Mouse (Mus musculus): ENCODE data around the gene Galnt10. TPM values are rescaled to one million over a fixed set of nuclear protein-coding genes. Genes with fewer than 3 reads are reported as not detected.
A peak's percentile ranks its signal among the peaks of the same experiment; 100 is the strongest.

Galnt10 gene
- total and polyA plus RNA-seq, 3 experiments, result 0.07 to 0.85 TPM; not detected in 1

GRCm38 (mm10) chr11:57685689-57686454 lies 40.6 kb downstream of the Galnt10 start:
- Histone ChIP-seq H3K36me3 (replicated peaks in 1 of 2; ENCODE audit: control insufficient read depth in 1 of 2, insufficient read depth in 1 of 2, low read length in 1 of 2) (no peaks in the 10 kb centered on the region), H3K9ac (ENCODE audit: insufficient read depth, low read depth) (no peak overlapping the region), H3K4me3 (replicated peaks in 1 of 3; ENCODE audit: low read depth in 2 of 3, low read length in 2 of 3, poor library complexity in 1 of 3) (peak overlapping the region in 1 of 3 experiments; percentile 21), H3K9me3 (replicated peaks; ENCODE audit: low read length) (no peaks in the 10 kb centered on the region), H3K4me2 (ENCODE audit: insufficient read depth, low read depth, poor library complexity, severe bottlenecking) (peak overlapping the region; percentile 25; the same call in 1 of the 2 replicates), H3K79me2 (replicated peaks; ENCODE audit: control insufficient read depth, extremely low read depth, insufficient read depth, poor library complexity, severe bottlenecking) (no peaks in the 10 kb centered on the region), H3K27ac (ENCODE audit: insufficient read depth, low read depth) (no peak overlapping the region), H3K4me1 (ENCODE audit: control insufficient read depth in 1 of 2, insufficient read depth in 2 of 2) (0 out of 4 replicates have a peak, but pooled peaks cover 0 to 2% of the 10 kb centered on the region in 2 experiments), H3K27me3 (replicated peaks) (peaks cover 90% of the 10 kb centered on the region)
- DNase-seq (ENCODE audit: extremely low read depth), result peak; percentile 8
- in situ Hi-C loops (cut with MboI; ENCODE audit: low pct_ligation_motif_present, low pct_unique_long_range_greater_than_20kb, low sequenced_read_pairs), result no loop called here
- no peak for TF ChIP-seq USF1 (IDR thresholded peaks at IDR 0.05; ENCODE audit: low read depth, low read length)
- no peak for TF ChIP-seq IRF4 (IDR thresholded peaks at IDR 0.05; ENCODE audit: low read depth, low read length)
- no peak for TF ChIP-seq HCFC1 (IDR thresholded peaks at IDR 0.05; ENCODE audit: low read depth, low read length)
- TF ChIP-seq CHD1 (IDR thresholded peaks at IDR 0.05; ENCODE audit: low read depth, low read length), result no peak
- TF ChIP-seq SMC3 (IDR thresholded peaks at IDR 0.05; ENCODE audit: low read depth, low read length), result no peak
- TF ChIP-seq POLR2A (IDR thresholded peaks at IDR 0.05; ENCODE audit: low read depth, low read length), result no peak
- TF ChIP-seq EP300 (IDR thresholded peaks at IDR 0.05; ENCODE audit: low read length), result no peak
- peak; percentile 26; the same call in 1 of the 2 replicates for TF ChIP-seq ELF1 (IDR thresholded peaks at IDR 0.05; ENCODE audit: low read depth, low read length)
- dilution Hi-C loops (cut with MboI; ENCODE audit: extremely low pct_ligation_motif_present, extremely low pct_unique_long_range_greater_than_20kb, low sequenced_read_pairs), result no loop called here

DNA sequence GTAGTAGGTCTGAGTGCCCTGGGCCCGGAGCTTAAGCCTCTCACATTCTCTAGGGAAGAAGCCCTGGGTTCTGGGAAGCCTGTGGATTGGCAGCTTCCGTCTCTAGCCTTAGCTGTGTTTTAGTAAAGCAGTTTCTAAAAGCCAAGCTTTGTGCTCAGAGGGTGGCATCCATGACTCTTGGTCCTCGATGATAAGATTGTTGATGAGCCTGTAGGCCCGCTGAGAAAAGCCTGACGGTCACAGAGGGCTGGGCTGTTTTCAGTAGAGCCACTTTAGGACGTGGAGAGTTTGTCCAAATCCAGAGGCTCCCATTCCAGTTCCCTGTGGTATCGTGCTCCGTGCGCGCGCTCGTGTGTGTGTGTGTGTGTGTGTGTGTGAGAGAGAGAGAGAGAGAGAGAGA lies 41.6 kb downstream of the Galnt10 start:
- in situ Hi-C loops (cut with MboI; ENCODE audit: low pct_ligation_motif_present, low pct_unique_long_range_greater_than_20kb, low sequenced_read_pairs) (no loop called here), dilution Hi-C loops (cut with MboI; ENCODE audit: extremely low pct_ligation_motif_present, extremely low pct_unique_long_range_greater_than_20kb, low sequenced_read_pairs) (no loop called here)
- Histone ChIP-seq H3K4me1 (ENCODE audit: control insufficient read depth in 1 of 2, insufficient read depth in 2 of 2) (0 out of 4 replicates have a peak, but pooled peaks cover 0 to 2% of the 10 kb centered on the region in 2 experiments), H3K79me2 (replicated peaks; ENCODE audit: control insufficient read depth, extremely low read depth, insufficient read depth, poor library complexity, severe bottlenecking) (no peaks in the 10 kb centered on the region), H3K27me3 (replicated peaks) (peaks cover 88% of the 10 kb centered on the region), H3K9ac (ENCODE audit: insufficient read depth, low read depth) (no peak overlapping the region), H3K36me3 (replicated peaks in 1 of 2; ENCODE audit: control insufficient read depth in 1 of 2, insufficient read depth in 1 of 2, low read length in 1 of 2) (no peaks in the 10 kb centered on the region), H3K4me2 (ENCODE audit: insufficient read depth, low read depth, poor library complexity, severe bottlenecking) (no peak overlapping the region), H3K9me3 (replicated peaks; ENCODE audit: low read length) (no peaks in the 10 kb centered on the region), H3K4me3 (replicated peaks in 1 of 3; ENCODE audit: low read depth in 2 of 3, low read length in 2 of 3, poor library complexity in 1 of 3) (no peak overlapping the region), H3K27ac (ENCODE audit: insufficient read depth, low read depth) (no peak overlapping the region)
- no peak for DNase-seq (ENCODE audit: extremely low read depth)
- TF ChIP-seq ZNF384 (IDR thresholded peaks at IDR 0.05; ENCODE audit: low read depth, low read length), result no peak
- no peak for TF ChIP-seq MAX (IDR thresholded peaks at IDR 0.05; ENCODE audit: low read length)
- TF ChIP-seq CHD1 (IDR thresholded peaks at IDR 0.05; ENCODE audit: low read depth, low read length), result no peak
- TF ChIP-seq JUN (IDR thresholded peaks at IDR 0.05; ENCODE audit: insufficient read depth, low read depth, low read length), result no peak
- no peak for TF ChIP-seq USF2 (conservative IDR thresholded peaks at IDR 0.05; ENCODE audit: low read depth, low read length)
- no peak for TF ChIP-seq IRF4 (IDR thresholded peaks at IDR 0.05; ENCODE audit: low read depth, low read length)
- no peak for TF ChIP-seq PAX5 (IDR thresholded peaks at IDR 0.05; ENCODE audit: low read length)
- no peak for TF ChIP-seq HCFC1 (IDR thresholded peaks at IDR 0.05; ENCODE audit: low read depth, low read length)
- no peak for TF ChIP-seq ZMIZ1 (IDR thresholded peaks at IDR 0.05; ENCODE audit: low read depth, low read length)
- TF ChIP-seq MYC (IDR thresholded peaks at IDR 0.05; ENCODE audit: low read depth, low read length), result no peak
- no peak for TF ChIP-seq SMC3 (IDR thresholded peaks at IDR 0.05; ENCODE audit: low read depth, low read length)
- TF ChIP-seq MAZ (IDR thresholded peaks at IDR 0.05; ENCODE audit: low read depth, low read length), result no peak
- no peak for TF ChIP-seq UBTF (IDR thresholded peaks at IDR 0.05; ENCODE audit: low read depth, low read length)
- TF ChIP-seq E2F4 (IDR thresholded peaks at IDR 0.05; ENCODE audit: insufficient replicate concordance, low read depth, low read length), result no peak
- no peak for TF ChIP-seq ETS1 (conservative IDR thresholded peaks at IDR 0.05; ENCODE audit: low read depth, low read length)
- TF ChIP-seq ZKSCAN1 (IDR thresholded peaks at IDR 0.05; ENCODE audit: borderline replicate concordance, low read depth, low read length), result no peak
- no peak for TF ChIP-seq GABPA (IDR thresholded peaks at IDR 0.05; ENCODE audit: insufficient replicate concordance, low read depth, low read length)
- no peak for TF ChIP-seq CHD2 (IDR thresholded peaks at IDR 0.05; ENCODE audit: low read length)
- no peak for TF ChIP-seq ELF1 (IDR thresholded peaks at IDR 0.05; ENCODE audit: low read depth, low read length)
